Mouse (Mus musculus) Patski (cell line): ENCODE measurements around the gene Galnt16. TPM values are rescaled to one million over a fixed set of nuclear protein-coding genes. Genes with fewer than 3 reads are reported as not detected.

Experiments
- ATAC-seq: fragments of 100-300 bp; one replicate; pipeline ENCODE4 v1.8.0; 2021
- CTCF ChIA-PET: fragments of 350-600 bp; sonication (Branson Sonifier 250); formaldehyde crosslinking; loops from one replicate; lab custom pipeline; 2022; ENCODE audit warnings: inconsistent platforms; lab: Charles Lee
- POLR2A ChIA-PET: fragments of 350-600 bp; sonication (Branson Sonifier 250); formaldehyde crosslinking; loops from one replicate; lab custom pipeline; 2022; ENCODE audit warnings: antibody characterized with exemption, inconsistent platforms; lab: Charles Lee
- DNase-seq: peaks from one replicate; pipeline ENCODE4 v3.0.0-alpha.2; 2011; ENCODE audit warnings: low read depth, low spot score
- H3K27me3 ChIP-seq: fragments of 371-371 bp; one replicate; pipeline ENCODE4 v1.5.1; 2021
- CTCF ChIP-seq: fragments of 100-300 bp; IDR thresholded peaks from one replicate; pipeline ENCODE4 v1.5.1; 2021
- in situ Hi-C: fragments of 300-500 bp; cut with MboI; formaldehyde crosslinking; loops from 3 replicates; pipeline ENCODE4 v1.11.1; 2018; ENCODE audit warnings: low pct_unique_long_range_greater_than_20kb, mixed read lengths
- polyA plus RNA-seq: library from polyadenylated mRNA; unstranded; gene quantifications from one replicate; pipeline ENCODE4 v1.2.3, GENCODE M21; 2021

Gene Galnt16
- polyA plus RNA-seq, result 0.27 TPM

- in situ Hi-C loops, result no loop called here
- DNase-seq (no peak), ATAC-seq (no peak)
- H3K27me3 ChIP-seq, result peaks cover 54% of the 10 kb centered on the region
- ChIA-PET CTCF (no interaction called here), POLR2A (no interaction called here)
- no peak for TF ChIP-seq CTCF
Measured at GRCm38 (mm10) chr12:80517977-80518376, at the start of gene Galnt16. TSS of gene Galnt16 (plus strand) at chr12:80518277.

DNA sequence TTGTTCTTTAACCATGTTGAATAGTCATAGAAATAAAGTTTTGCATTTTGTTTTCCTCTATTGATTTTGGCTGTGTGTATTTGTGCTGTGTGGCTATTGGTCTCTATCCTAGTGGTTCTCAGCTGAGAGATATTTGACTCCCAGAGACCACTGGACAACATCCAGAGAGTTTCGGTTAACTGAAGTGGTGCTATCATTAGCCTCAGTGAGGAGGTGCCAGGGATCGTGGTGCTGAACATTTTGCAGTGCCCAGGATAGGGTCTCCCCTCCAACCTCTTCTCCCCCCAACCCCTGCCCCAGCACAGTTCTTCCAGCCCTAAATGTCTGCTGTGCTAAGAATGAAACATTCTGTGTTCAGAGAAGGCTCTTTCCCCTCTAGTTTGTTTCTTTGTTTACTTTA, 47.9 kb upstream of the Galnt16 start:
- DNase-seq, result no peak
- in situ Hi-C loops, result no loop called here
- TF ChIP-seq CTCF, result no peak
- ChIA-PET CTCF (no interaction called here), POLR2A (interaction anchor here (0.6 to 0.7 kb wide), 3 partner anchors 221 to 1100 kb away, joined by 3 to 7 read pairs (median 7); no protein-coding TSS in a partner anchor)
- ATAC-seq, result no peak
- H3K27me3 ChIP-seq, result no peaks in the 10 kb centered on the region

DNA sequence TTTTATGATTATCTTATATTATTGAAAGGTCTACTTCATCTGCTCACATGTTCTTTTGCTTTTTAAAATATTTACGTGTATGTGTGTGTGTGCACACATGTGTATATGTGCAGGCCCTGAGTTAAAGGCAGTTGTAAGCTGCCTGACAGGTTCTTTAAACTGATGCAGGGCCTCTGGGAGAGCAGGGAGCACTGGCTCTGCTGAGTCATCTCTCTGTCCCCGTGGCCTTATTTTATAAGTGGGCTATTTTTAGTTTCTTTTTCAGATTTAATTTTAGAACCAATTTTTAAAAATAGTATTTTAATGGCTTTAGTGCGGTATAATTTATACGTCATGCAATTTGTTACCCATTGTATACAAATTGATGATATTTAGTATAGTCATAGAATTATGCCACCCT, 46.2 kb upstream of the Galnt16 start:
- ATAC-seq, result no peak
- H3K27me3 ChIP-seq, result no peaks in the 10 kb centered on the region
- DNase-seq, result no peak
- no peak for TF ChIP-seq CTCF
- in situ Hi-C loops, result no loop called here
- POLR2A ChIA-PET, result no interaction called here
- CTCF ChIA-PET, result no interaction called here

- CTCF ChIA-PET, result no interaction called here
- in situ Hi-C loops, result no loop called here
- TF ChIP-seq CTCF, result no peak
- ATAC-seq, result no peak
- POLR2A ChIA-PET, result no interaction called here
- no peak for DNase-seq
- no peaks in the 10 kb centered on the region for H3K27me3 ChIP-seq
Measured at GRCm38 (mm10) chr12:80473731-80474130, 44.3 kb upstream of the Galnt16 start.

GRCm38 (mm10) chr12:80479986-80480385, 38.1 kb upstream of the Galnt16 start:
- H3K27me3 ChIP-seq, result no peaks in the 10 kb centered on the region
- ATAC-seq (no peak), DNase-seq (no peak)
- in situ Hi-C loops, result no loop called here
- no peak for TF ChIP-seq CTCF
- ChIA-PET POLR2A (interaction anchor here (1.2 kb wide), 1 partner anchor 16 kb away, joined by 3 read pairs; no protein-coding TSS in a partner anchor), CTCF (no interaction called here)

DNA sequence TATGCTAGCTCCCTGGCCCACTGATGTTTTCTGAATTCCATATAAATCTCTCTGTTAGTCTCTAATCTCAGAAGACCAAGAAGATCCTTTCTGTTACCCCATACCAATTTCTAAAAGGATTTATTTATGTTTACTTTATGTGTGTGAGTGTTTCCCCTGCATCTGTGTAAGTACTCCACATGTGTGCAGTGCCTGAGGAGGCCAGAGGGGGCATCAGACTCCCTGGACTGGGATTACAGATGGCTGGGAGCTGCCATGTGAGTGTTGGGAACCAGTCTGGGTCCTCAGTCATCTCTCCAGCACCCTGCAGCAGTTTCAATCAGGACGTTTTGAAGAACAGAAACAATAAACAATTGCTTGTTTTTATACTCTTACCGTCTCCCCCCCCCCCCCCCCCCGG, 34.7 kb upstream of the Galnt16 start:
- CTCF ChIA-PET, result no interaction called here
- in situ Hi-C loops, result no loop called here
- POLR2A ChIA-PET, result no interaction called here
- no peak for DNase-seq
- no peak for ATAC-seq
- peak; percentile 16 for TF ChIP-seq CTCF
- no peaks in the 10 kb centered on the region for H3K27me3 ChIP-seq

DNA sequence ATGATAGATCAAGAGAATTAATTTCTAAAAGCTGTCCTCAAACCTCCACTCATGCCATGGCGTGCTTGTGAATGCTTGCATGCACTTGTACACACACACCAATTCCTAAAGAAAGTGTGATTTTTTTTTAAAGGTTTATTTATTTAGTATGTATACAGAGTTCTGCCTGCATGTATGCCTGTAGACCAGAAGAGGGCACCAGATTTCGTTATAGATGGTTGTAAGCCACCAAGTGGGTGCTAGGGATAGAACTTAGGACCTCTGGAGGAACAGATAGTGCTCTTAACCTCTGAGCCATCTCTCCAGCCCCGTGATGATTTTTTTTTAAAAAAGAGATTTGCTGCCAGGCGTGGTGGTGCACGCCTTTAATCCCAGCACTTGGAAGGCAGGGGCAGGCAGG, 24.8 kb upstream of the Galnt16 start:
- ChIA-PET POLR2A (no interaction called here), CTCF (no interaction called here)
- no peak for ATAC-seq
- in situ Hi-C loops, result no loop called here
- DNase-seq, result no peak
- H3K27me3 ChIP-seq, result no peaks in the 10 kb centered on the region
- peak; percentile 21 for TF ChIP-seq CTCF

- TF ChIP-seq CTCF, result no peak
- H3K27me3 ChIP-seq, result no peaks in the 10 kb centered on the region
- ATAC-seq (no peak), DNase-seq (no peak)
- in situ Hi-C loops, result no loop called here
- CTCF ChIA-PET, result no interaction called here
- POLR2A ChIA-PET, result interaction anchor here (0.7 kb wide), 1 partner anchor 339 kb away, joined by 3 read pairs; no protein-coding TSS in a partner anchor
Measured at GRCm38 (mm10) chr12:80495691-80496090, 22.4 kb upstream of the Galnt16 start.

DNA sequence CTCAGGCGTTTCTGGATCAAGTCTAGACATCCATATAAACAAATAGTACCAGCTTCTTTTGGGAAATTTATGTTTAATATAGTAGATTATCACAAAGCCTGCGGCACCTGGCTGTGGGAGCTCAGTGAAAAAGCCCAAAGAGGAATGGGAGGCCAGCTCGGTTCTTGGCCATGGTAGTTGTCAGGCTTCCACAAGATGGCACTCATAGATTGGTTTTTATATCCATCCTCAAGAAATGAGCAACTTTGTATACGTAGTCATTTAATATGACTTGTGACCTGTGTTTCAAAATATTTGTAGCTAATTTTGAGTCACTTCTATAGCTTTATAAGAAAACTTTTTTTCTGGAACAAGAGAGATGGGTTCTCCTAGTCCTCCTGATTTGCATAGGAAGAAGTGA, 19.7 kb upstream of the Galnt16 start:
- in situ Hi-C loops, result no loop called here
- POLR2A ChIA-PET, result no interaction called here
- DNase-seq (no peak), ATAC-seq (no peak)
- no peak for TF ChIP-seq CTCF
- CTCF ChIA-PET, result interaction anchor here (2.1 kb wide), 1 partner anchor 141 kb away, joined by 4 read pairs; no protein-coding TSS in a partner anchor
- no peaks in the 10 kb centered on the region for H3K27me3 ChIP-seq

DNA sequence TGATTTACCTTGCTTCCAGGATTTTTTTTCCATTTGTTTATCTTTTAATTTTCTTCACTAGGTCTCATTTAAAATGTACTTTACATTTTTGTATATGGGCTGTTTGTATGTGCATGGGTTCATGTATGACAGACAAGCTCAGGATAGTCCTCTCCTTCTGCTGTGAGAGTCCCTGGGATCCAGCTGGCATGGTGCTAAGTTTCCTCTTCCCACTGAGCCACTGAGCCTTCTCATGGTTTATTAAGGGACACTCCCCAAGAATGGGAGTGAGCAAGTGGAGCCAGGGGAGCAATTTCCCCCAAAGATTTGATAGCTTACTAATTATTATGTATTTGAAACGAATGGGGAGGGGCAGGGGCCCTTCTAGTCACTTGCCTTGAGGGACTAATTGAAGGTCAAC, 17.6 kb upstream of the Galnt16 start:
- no peak for ATAC-seq
- ChIA-PET CTCF (no interaction called here), POLR2A (no interaction called here)
- in situ Hi-C loops, result no loop called here
- TF ChIP-seq CTCF, result no peak
- DNase-seq, result no peak
- no peaks in the 10 kb centered on the region for H3K27me3 ChIP-seq

DNA sequence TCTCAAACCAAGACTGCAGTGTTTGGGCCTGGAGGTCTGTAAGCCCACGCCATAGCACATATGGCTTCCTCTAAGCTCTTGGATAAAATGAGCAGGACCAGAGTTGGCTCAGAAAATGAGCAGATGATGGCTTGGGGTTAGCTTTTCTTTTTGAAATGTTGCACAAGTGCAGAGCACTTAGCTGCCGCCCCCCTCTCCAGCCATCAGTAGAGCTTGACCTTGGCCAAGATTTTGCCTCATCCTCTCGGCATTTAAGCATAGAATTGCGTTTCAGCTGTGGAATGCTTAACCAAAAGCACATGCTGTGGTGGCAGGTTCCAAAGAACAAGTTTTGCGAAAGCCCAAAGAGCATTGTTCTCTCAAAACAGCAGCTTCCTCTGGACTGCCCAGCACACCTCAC, 13.4 kb upstream of the Galnt16 start:
- no peak for DNase-seq

GRCm38 (mm10) chr12:80507041-80507745, 10.9 kb upstream of the Galnt16 start:
- no peak for TF ChIP-seq CTCF
- in situ Hi-C loops, result no loop called here
- DNase-seq (no peak), ATAC-seq (no peak)
- CTCF ChIA-PET, result no interaction called here
- POLR2A ChIA-PET, result interaction anchor here (0.5 kb wide), 1 partner anchor 13 kb away, joined by 3 read pairs; no protein-coding TSS in a partner anchor
- H3K27me3 ChIP-seq, result no peaks in the 10 kb centered on the region

More for the DNA sequence above, 13.4 kb upstream of the Galnt16 start:
- H3K27me3 ChIP-seq, result no peaks in the 10 kb centered on the region
- in situ Hi-C loops, result no loop called here
- ChIA-PET POLR2A (no interaction called here), CTCF (no interaction called here)
- no peak for TF ChIP-seq CTCF
- ATAC-seq, result no peak
